Mouse (Mus musculus) lung, adult 2 months (tissue): ENCODE measurements around the gene Cpm.

Experiments used
- CTCF ChIP-seq: fragments of 200-500 bp; IDR thresholded peaks from 2 replicates; pipeline ENCODE4 v1.5.1; 2011; ENCODE audit warnings: mild to moderate bottlenecking, low read length, control low read depth; ENCODE audit not compliant: insufficient read depth
- POLR2A ChIP-seq: fragments of 200-500 bp; IDR thresholded peaks from 2 replicates; pipeline ENCODE4 v1.6.1; 2011; ENCODE audit warnings: low read depth, mild to moderate bottlenecking, control low read depth, low read length, borderline replicate concordance; ENCODE audit errors: extremely low read depth

DNA sequence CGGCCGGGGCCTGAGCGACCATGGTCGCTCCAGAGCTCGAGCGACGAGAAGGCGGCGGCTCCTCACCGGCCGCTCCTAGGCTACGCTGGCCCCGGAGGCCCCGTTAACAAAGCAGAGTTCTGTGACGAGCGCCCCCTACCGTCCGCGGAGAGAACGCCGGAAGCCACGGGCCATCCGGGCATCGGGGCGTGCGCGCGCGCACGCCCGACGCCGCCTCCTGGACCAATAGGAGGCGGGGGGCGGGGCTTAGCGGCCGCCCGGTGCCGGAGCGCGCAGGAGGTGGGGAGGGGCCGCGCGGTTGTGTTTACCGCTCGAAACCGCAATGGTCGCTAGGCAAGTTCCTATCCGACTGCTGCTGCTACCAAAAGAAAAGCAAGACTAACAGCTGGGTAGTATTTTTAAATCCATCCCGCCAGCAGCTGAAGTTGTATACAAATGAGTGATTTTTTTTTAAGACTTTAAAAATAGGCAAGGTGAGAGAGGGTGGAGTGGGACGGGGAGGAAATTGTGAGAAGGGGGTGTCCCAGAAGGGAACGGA is 81.4 kb downstream of the Cpm start, which contains the start of gene Mdm2:
- peak; percentile 37; the same call in 1 of the 2 replicates for TF ChIP-seq CTCF
- peak; percentile 72 for TF ChIP-seq POLR2A
